Mouse (Mus musculus): Measurements from ENCODE around the gene 1700092M07Rik. TPM values are rescaled to one million over a fixed set of nuclear protein-coding genes. Genes with fewer than 3 reads are reported as not detected.
A peak's percentile ranks its signal among the peaks of the same experiment; 100 is the strongest.

The 1700092M07Rik gene
- polyA plus RNA-seq, 1 experiment from 2014 or later, result 0.99 TPM

DNA sequence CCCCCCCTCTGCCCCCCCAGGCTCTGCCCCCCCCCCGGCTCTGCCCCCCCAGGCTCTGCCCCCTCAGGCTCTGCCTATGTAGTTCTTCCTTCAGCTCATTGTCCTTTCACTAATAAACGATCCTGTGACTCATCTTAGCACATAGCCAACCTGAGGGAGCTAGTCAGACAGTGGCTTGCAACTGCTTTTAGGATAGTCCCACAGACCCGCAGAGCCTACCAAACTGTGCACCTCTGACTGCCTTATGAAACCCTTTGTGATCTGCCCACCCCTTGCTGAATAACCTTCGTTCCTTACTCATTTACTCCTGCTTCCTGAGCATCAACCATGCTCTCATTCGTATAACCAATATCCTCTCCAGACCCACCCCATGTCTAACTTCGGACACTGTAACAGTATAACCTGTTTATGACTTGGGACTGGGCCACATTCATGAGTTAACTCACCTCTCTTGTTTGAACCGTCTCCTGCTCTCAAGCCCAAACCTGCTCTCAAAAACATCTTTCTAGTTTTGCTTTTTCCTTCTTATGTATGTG lies 34.3 kb upstream of the 1700092M07Rik start:
- ATAC-seq (ENCODE audit: insufficient number of reproducible peaks, low FRiP score, low TSS enrichment, low read depth) (no peak), DNase-seq (ENCODE audit: low spot score) (no peak)
- peaks cover 22% of the 10 kb centered on the region for H3K36me3 ChIP-seq (ENCODE audit: control insufficient read depth, insufficient read depth, low read length)
- no peaks in the 10 kb centered on the region for H3K27me3 ChIP-seq (ENCODE audit: control insufficient read depth, insufficient read depth, low read length)
- H3K27ac ChIP-seq (replicated peaks; ENCODE audit: low read depth, low read length), result no peak overlapping the region
- WGBS, result 81% methylated on average over 7 of the region's 7 CpGs
- H3K4me3 ChIP-seq (ENCODE audit: low read depth, low read length), result no peak overlapping the region
- no peaks in the 10 kb centered on the region for H3K9me3 ChIP-seq (ENCODE audit: control insufficient read depth, low read length)
- H3K9ac ChIP-seq (ENCODE audit: low read length), result no peak overlapping the region
- no peak overlapping the region for H3K4me2 ChIP-seq (ENCODE audit: low read depth, severe bottlenecking)
- no peaks in the 10 kb centered on the region for H3K4me1 ChIP-seq (ENCODE audit: control insufficient read depth, insufficient read depth, low read length)

DNA sequence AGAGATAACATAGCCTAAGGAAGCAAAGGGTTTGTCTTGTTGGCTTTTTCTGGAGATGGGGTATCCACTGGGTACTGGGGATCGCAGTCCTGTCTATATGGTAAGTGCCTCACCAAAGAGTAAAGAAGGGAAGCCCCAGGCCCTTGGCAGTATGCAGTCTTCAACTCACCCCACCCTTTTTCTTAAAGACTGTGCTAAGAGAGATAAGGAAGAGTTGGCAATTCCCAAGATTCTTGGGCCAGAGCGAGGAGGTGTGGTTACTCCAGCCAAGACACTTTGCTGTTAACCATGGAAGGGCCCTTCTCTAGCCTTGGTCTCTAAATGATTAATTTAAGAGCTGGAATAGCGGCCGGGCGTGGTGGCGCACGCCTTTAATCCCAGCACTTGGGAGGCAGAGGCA lies 33.6 kb upstream of the 1700092M07Rik start:
- DNase-seq (ENCODE audit: low spot score), result no peak
- peaks cover 2% of the 10 kb centered on the region for H3K4me1 ChIP-seq (ENCODE audit: control insufficient read depth, insufficient read depth, low read length)
- H3K4me3 ChIP-seq (ENCODE audit: low read depth, low read length), result no peak overlapping the region
- no peaks in the 10 kb centered on the region for H3K9me3 ChIP-seq (ENCODE audit: control insufficient read depth, low read length)
- 91% methylated on average over 7 of the region's 7 CpGs for WGBS
- ATAC-seq (ENCODE audit: insufficient number of reproducible peaks, low FRiP score, low TSS enrichment, low read depth), result no peak
- no peak overlapping the region for H3K9ac ChIP-seq (ENCODE audit: low read length)
- peaks cover 28% of the 10 kb centered on the region for H3K36me3 ChIP-seq (ENCODE audit: control insufficient read depth, insufficient read depth, low read length)
- H3K4me2 ChIP-seq (ENCODE audit: low read depth, severe bottlenecking), result no peak overlapping the region
- H3K27me3 ChIP-seq (ENCODE audit: control insufficient read depth, insufficient read depth, low read length), result no peaks in the 10 kb centered on the region
- H3K27ac ChIP-seq (replicated peaks; ENCODE audit: low read depth, low read length), result no peak overlapping the region

DNA sequence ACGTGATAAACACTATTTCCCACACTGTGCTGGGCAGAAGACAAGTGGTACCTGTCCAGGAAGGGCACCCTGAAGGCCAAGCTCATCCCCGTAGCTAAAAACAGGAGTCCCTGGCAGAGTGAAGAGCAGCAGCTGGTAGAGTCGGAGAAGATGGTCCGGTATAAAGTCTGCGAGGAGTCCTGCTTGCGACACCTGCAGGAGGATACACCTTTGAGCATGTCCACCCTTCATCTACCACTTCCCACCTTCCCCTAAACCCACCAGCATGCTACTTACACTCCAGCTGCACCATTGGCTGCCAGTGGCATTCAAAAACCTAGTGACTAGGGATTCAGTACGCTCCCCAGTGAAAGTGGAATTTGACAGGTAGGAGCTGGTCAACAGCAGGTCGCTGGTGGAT lies 31.6 kb upstream of the 1700092M07Rik start:
- H3K4me1 ChIP-seq (ENCODE audit: control insufficient read depth, insufficient read depth, low read length), result peaks cover 7% of the 10 kb centered on the region
- H3K4me2 ChIP-seq (ENCODE audit: low read depth, severe bottlenecking), result no peak overlapping the region
- H3K27ac ChIP-seq (replicated peaks; ENCODE audit: low read depth, low read length), result no peak overlapping the region
- WGBS, result 90% methylated on average over 8 of the region's 8 CpGs
- DNase-seq (ENCODE audit: low spot score) (no peak), ATAC-seq (ENCODE audit: insufficient number of reproducible peaks, low FRiP score, low TSS enrichment, low read depth) (no peak)
- no peak overlapping the region for H3K4me3 ChIP-seq (ENCODE audit: low read depth, low read length)
- H3K9me3 ChIP-seq (ENCODE audit: control insufficient read depth, low read length), result no peaks in the 10 kb centered on the region
- H3K27me3 ChIP-seq (ENCODE audit: control insufficient read depth, insufficient read depth, low read length), result no peaks in the 10 kb centered on the region
- H3K9ac ChIP-seq (ENCODE audit: low read length), result no peak overlapping the region
- H3K36me3 ChIP-seq (ENCODE audit: control insufficient read depth, insufficient read depth, low read length), result peaks cover 28% of the 10 kb centered on the region

DNA sequence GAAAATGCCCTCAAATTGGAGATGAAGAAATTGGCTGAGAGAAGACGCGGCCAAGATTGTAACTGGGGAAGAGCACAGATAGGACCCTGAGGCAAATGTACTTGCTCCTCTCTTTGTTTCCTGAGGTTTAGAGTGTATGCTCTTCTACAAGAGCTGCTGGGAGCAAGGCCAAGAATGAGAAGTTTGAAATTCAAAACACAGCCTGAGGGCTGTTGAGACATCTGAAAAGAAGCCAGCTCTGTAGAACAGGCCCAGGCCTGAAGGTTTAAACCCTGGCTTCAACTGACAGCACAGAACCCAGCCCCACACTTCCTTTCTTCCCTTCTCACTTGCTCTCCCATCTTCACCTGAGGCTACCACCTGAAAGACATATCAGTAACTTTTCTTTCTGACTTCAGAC lies 30.5 kb upstream of the 1700092M07Rik start:
- ATAC-seq (ENCODE audit: insufficient number of reproducible peaks, low FRiP score, low TSS enrichment, low read depth), result no peak
- Histone ChIP-seq H3K27ac (replicated peaks; ENCODE audit: low read depth, low read length) (no peak overlapping the region), H3K27me3 (ENCODE audit: control insufficient read depth, insufficient read depth, low read length) (no peaks in the 10 kb centered on the region), H3K4me2 (ENCODE audit: low read depth, severe bottlenecking) (no peak overlapping the region), H3K36me3 (ENCODE audit: control insufficient read depth, insufficient read depth, low read length) (peaks cover 28% of the 10 kb centered on the region), H3K4me1 (ENCODE audit: control insufficient read depth, insufficient read depth, low read length) (peaks cover 7% of the 10 kb centered on the region), H3K9ac (ENCODE audit: low read length) (no peak overlapping the region), H3K4me3 (ENCODE audit: low read depth, low read length) (no peak overlapping the region), H3K9me3 (ENCODE audit: control insufficient read depth, low read length) (no peaks in the 10 kb centered on the region)
- no peak for DNase-seq (ENCODE audit: low spot score)
- 97% methylated on average over 2 of the region's 2 CpGs for WGBS

DNA sequence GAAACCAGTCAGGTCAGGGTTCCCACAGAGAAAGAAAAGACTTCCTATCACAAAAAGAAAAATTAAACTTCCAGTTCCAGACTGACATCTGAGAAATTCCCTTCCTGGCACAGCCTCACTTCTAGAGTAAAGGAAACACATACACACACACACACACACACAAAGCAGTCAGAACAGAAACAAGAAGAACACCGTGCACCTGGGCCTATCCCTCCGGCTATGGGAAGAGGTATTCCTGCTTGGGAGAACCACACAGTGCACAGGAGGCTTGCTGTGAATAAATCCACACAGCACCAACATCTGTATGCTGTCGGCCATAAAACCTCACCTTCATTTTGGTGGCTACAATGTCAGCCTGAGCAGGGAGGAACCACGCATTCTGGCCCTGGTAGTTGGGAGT lies 29.0 kb upstream of the 1700092M07Rik start:
- WGBS, result 64% methylated on average over 4 of the region's 4 CpGs
- Histone ChIP-seq H3K9ac (ENCODE audit: low read length) (no peak overlapping the region; the same call in 1 of the 2 replicates), H3K27me3 (ENCODE audit: control insufficient read depth, insufficient read depth, low read length) (no peaks in the 10 kb centered on the region), H3K36me3 (ENCODE audit: control insufficient read depth, insufficient read depth, low read length) (peaks cover 28% of the 10 kb centered on the region), H3K4me1 (ENCODE audit: control insufficient read depth, insufficient read depth, low read length) (peaks cover 7% of the 10 kb centered on the region), H3K9me3 (ENCODE audit: control insufficient read depth, low read length) (no peaks in the 10 kb centered on the region), H3K4me2 (ENCODE audit: low read depth, severe bottlenecking) (peak overlapping the region; percentile 70), H3K4me3 (ENCODE audit: low read depth, low read length) (no peak overlapping the region), H3K27ac (replicated peaks; ENCODE audit: low read depth, low read length) (no peak overlapping the region)
- no peak for ATAC-seq (ENCODE audit: insufficient number of reproducible peaks, low FRiP score, low TSS enrichment, low read depth)
- no peak for DNase-seq (ENCODE audit: low spot score)

DNA sequence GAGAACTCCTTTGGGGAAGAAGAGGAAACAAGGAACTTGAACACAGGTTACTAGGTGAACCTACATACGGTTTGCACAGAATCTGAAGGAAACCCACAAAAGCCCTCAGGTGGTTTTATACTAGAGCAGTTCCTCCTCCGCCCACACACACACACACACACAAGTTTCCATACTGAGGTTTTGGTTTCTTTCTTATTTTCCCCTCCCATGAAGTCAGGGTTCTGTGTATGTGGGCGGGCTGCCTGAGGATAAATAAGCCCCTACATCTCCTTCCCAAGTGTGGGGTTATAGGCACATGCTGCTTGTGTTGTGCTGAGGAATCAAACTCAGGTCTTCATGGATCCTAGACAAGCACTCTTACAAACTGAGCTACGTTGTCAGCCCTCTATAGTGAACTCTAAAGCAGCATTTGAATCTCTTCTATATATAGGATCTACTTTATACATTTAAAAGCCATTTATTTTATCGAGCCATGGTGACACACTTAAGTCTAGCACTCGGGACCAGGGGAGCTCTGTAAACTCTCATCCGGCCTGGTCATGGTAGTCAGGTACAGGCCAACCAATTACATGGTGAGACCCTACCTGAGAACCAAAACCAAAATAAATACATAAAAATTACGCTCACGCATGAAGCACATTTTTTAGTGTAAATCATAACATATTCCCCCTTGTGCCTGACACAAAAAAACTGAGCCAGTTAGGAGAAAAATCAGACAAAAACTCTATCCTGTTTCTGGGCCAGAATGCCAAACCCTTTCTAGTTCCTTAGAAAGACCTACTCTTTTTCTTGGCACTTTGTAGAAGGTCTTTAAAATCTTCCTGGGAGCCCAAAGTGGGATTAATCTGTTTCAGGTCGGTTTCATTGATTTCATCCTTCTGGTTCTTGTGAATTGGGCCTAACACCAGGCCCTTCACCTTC lies 28.3 kb upstream of the 1700092M07Rik start:
- no peaks in the 10 kb centered on the region for H3K9me3 ChIP-seq (ENCODE audit: control insufficient read depth, low read length)
- H3K4me1 ChIP-seq (ENCODE audit: control insufficient read depth, insufficient read depth, low read length), result peaks cover 7% of the 10 kb centered on the region
- H3K4me2 ChIP-seq (ENCODE audit: low read depth, severe bottlenecking), result peak overlapping the region; percentile 70
- H3K4me3 ChIP-seq (ENCODE audit: low read depth, low read length), result peak overlapping the region; percentile 95
- H3K9ac ChIP-seq (ENCODE audit: low read length), result peak overlapping the region; percentile 89
- peak overlapping the region; percentile 77; the same call in 1 of the 2 replicates for H3K27ac ChIP-seq (replicated peaks; ENCODE audit: low read depth, low read length)
- peaks cover 27% of the 10 kb centered on the region for H3K36me3 ChIP-seq (ENCODE audit: control insufficient read depth, insufficient read depth, low read length)
- DNase-seq (ENCODE audit: low spot score) (no peak), ATAC-seq (ENCODE audit: insufficient number of reproducible peaks, low FRiP score, low TSS enrichment, low read depth) (no peak)
- 65% methylated on average over 10 of the region's 10 CpGs for WGBS
- H3K27me3 ChIP-seq (ENCODE audit: control insufficient read depth, insufficient read depth, low read length), result no peaks in the 10 kb centered on the region

DNA sequence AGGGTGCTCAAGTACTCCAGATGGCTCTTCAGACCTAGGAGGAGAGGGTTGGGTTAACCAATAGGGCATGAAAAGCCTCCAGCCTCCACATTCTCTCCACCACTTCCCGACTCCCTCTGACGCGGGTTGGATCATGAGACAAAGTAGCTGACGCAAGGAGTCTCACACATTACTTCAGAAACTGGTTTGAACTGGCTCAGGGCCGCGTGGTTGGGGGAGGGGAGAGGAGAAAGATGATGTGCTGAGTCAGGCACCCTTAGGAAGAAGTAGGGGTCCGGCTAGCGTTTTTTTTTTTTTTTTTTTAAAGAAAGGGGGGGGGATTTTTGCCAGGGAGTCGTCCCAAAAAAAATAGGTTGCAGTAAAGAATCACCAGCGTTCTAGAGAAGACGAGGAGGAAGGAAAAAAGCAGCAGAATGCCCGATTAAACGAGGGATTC lies 27.6 kb upstream of the 1700092M07Rik start:
- H3K9ac ChIP-seq (ENCODE audit: low read length), result peak overlapping the region; percentile 89
- peaks cover 7% of the 10 kb centered on the region for H3K4me1 ChIP-seq (ENCODE audit: control insufficient read depth, insufficient read depth, low read length)
- H3K9me3 ChIP-seq (ENCODE audit: control insufficient read depth, low read length), result no peaks in the 10 kb centered on the region
- peak; percentile 63; the same call in 1 of the 2 replicates for ATAC-seq (ENCODE audit: insufficient number of reproducible peaks, low FRiP score, low TSS enrichment, low read depth)
- DNase-seq (ENCODE audit: low spot score), result peak; percentile 87
- peak overlapping the region; percentile 77; the same call in 1 of the 2 replicates for H3K27ac ChIP-seq (replicated peaks; ENCODE audit: low read depth, low read length)
- H3K4me2 ChIP-seq (ENCODE audit: low read depth, severe bottlenecking), result peak overlapping the region; percentile 70
- no peaks in the 10 kb centered on the region for H3K27me3 ChIP-seq (ENCODE audit: control insufficient read depth, insufficient read depth, low read length)
- 0% methylated on average over 13 of the region's 13 CpGs for WGBS
- H3K4me3 ChIP-seq (ENCODE audit: low read depth, low read length), result peak overlapping the region; percentile 95
- peaks cover 22% of the 10 kb centered on the region for H3K36me3 ChIP-seq (ENCODE audit: control insufficient read depth, insufficient read depth, low read length)

DNA sequence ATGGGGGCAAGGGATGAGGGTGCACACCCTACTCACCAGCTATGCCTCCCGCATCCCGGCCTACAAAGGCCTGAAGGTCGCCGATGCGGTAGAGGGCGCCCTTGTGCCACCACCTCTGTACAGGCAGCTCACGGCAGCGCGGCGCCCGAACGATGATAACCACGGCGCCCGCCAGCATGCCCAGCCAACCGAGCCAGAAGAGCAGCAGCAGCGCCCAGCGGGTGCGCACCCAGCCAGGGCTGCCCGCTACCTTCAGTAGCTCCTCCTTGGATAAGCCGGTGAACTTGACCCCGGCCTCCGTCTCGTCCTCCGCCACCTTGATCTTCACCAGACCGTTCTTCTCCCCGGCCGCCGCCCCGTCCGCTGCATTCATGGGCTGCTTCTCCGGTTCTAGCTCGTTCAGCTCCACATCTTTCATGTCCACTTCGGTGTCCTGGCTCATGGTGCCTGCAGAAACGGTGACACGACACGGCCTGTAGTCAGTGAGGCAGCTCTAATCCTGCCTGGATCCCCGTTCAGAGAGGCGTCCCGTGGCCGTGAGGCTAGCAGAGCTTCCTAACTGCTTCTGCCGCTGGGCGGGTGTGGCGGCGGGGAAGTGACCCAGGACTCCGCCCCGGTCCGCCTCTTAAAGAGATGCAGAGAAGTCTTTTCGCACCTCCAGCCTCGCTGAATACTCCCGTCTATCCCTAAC lies 27.1 kb upstream of the 1700092M07Rik start:
- peak overlapping the region; percentile 89 for H3K9ac ChIP-seq (ENCODE audit: low read length)
- no peaks in the 10 kb centered on the region for H3K27me3 ChIP-seq (ENCODE audit: control insufficient read depth, insufficient read depth, low read length)
- peak overlapping the region; percentile 70 for H3K4me2 ChIP-seq (ENCODE audit: low read depth, severe bottlenecking)
- DNase-seq (ENCODE audit: low spot score), result peak; percentile 95
- WGBS, result under 1% methylated on average over 51 of the region's 51 CpGs
- H3K4me1 ChIP-seq (ENCODE audit: control insufficient read depth, insufficient read depth, low read length), result peaks cover 7% of the 10 kb centered on the region
- H3K36me3 ChIP-seq (ENCODE audit: control insufficient read depth, insufficient read depth, low read length), result peaks cover 21% of the 10 kb centered on the region
- peak; percentile 90 for ATAC-seq (ENCODE audit: insufficient number of reproducible peaks, low FRiP score, low TSS enrichment, low read depth)
- peak overlapping the region; percentile 77 for H3K27ac ChIP-seq (replicated peaks; ENCODE audit: low read depth, low read length)
- peak overlapping the region; percentile 95 for H3K4me3 ChIP-seq (ENCODE audit: low read depth, low read length)
- H3K9me3 ChIP-seq (ENCODE audit: control insufficient read depth, low read length), result no peaks in the 10 kb centered on the region

Measured in limb, embryonic 11.5 days (tissue).